Mouse (Mus musculus) megakaryocyte, embryonic 14.5 days (primary cell): ENCODE measurements around the gene Nfix.

Experiments used
- FLI1 ChIP-seq: IDR thresholded peaks from 2 replicates; pipeline ENCODE4 v1.6.1; 2012; ENCODE audit warnings: low read length, inconsistent platforms, mixed read lengths
- GATA1 ChIP-seq: IDR thresholded peaks from 3 replicates; pipeline ENCODE4 v1.6.1; 2012; ENCODE audit warnings: mixed read lengths, low read length, inconsistent platforms, borderline replicate concordance

DNA sequence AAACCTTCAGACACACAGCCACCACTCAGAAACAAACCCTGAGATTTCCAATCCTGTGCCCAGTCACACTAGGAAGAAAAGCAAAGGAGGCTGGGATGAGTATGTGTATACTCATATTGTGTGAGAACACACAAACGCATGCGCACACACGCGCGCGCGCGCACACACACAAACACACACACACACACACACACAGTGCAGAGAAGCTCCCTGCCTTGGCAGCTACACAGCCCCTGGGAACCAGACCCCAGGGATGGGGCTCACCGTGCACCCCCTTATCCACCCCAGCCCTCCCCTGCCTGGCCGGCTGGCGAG is 14.1 kb upstream of the Nfix start:
- TF ChIP-seq GATA1, result no peak
- no peak for TF ChIP-seq FLI1
